Mouse (Mus musculus) bone marrow macrophage, adult 2 months (primary cell): Measurements from ENCODE around the gene Hnf1b.

ENCODE experiments used
- CTCF ChIP-seq: IDR thresholded peaks from 2 replicates; pipeline ENCODE4 v1.5.1; 2012; ENCODE audit warnings: low read depth, mild to moderate bottlenecking, low read length, moderate library complexity
- POLR2A ChIP-seq: IDR thresholded peaks from 2 replicates; pipeline ENCODE4 v1.6.1; 2012; ENCODE audit warnings: mild to moderate bottlenecking, low read depth, low read length, borderline replicate concordance

DNA sequence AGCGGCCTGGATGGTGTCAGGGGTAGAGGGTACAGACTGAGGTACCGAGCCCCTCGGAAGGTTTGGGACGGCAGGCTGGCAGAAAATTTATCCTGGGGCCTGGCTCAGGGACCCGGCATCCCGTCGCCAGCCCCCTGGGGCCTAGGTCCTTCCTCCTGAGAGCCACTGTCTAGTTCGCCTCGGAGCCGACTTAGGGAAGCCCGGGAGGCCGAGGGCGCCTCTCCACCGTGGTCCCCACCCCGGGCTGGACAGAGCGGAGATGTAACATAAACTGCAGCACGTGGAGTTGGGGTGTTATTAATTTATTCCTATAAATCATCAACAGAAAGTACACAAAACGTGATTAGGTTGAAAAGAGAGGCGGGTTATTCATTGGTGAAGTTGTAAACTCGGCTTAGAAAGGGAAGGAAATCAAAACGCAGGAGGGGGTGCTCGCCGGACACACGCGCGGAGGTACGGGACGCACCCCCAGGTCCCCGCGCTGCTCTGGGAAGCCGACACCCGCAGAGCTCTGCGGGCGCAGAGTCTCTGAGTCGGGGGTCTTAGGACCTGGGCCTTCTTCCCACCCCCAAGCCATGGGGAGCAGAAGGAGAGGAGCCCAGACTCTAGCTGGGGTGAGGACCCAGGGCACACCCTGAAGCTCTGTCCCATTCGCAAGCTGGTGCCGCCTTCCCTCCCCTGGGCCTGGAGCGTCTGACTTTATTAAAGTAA, 2.8 kb downstream of the Hnf1b start:
- TF ChIP-seq CTCF (no peak), POLR2A (no peak)
